Mouse (Mus musculus) kidney, embryonic 14.5 days (tissue): ENCODE results near the gene 2610021A01Rik. TPM values are rescaled to one million over a fixed set of nuclear protein-coding genes. Genes with fewer than 3 reads are reported as not detected.
A peak's percentile ranks its signal among the peaks of the same experiment; 100 is the strongest.
"Not testable (repeated sequence)": the region's sequence is repeated elsewhere in the genome, so short reads cannot be mapped to it uniquely, and the experiment has no call there.

ENCODE experiments used
- ATAC-seq: fragments of 200-750 bp; cut with Nextera tagmentation; 2 replicates; pipeline ENCODE4 v1.8.0; 2017; ENCODE audit warnings: moderate number of reproducible peaks, mild to moderate bottlenecking, moderate TSS enrichment, moderate library complexity; ENCODE audit not compliant: low FRiP score, low TSS enrichment
- H3K27ac ChIP-seq: fragments of 300-500 bp; sonication (generic); 2 replicates; pipeline ENCODE4 v1.5.1; 2014; ENCODE audit warnings: low read depth, mild to moderate bottlenecking, low read length, moderate library complexity, mixed read lengths
- H3K27me3 ChIP-seq: fragments of 300-500 bp; sonication (generic); 2 replicates; pipeline ENCODE4 v1.6.1; 2014; ENCODE audit warnings: mild to moderate bottlenecking, low read length; ENCODE audit not compliant: control insufficient read depth, insufficient read depth
- H3K36me3 ChIP-seq: fragments of 300-500 bp; sonication (generic); 2 replicates; pipeline ENCODE4 v1.6.1; 2014; ENCODE audit warnings: low read length, mixed read lengths; ENCODE audit not compliant: control insufficient read depth, insufficient read depth
- H3K4me1 ChIP-seq: fragments of 300-500 bp; sonication (generic); 2 replicates; pipeline ENCODE4 v1.6.1; 2014; ENCODE audit warnings: low read length, mixed read lengths; ENCODE audit not compliant: control insufficient read depth, insufficient read depth
- H3K4me2 ChIP-seq: fragments of 300-500 bp; sonication (generic); replicated peaks from 2 replicates; pipeline ENCODE4 v1.6.1; 2014; ENCODE audit warnings: low read depth, mild to moderate bottlenecking, low read length
- H3K4me3 ChIP-seq: fragments of 300-500 bp; sonication (generic); 2 replicates; pipeline ENCODE4 v1.5.1; 2014; ENCODE audit warnings: mild to moderate bottlenecking, low read length
- H3K9ac ChIP-seq: fragments of 300-500 bp; sonication (generic); 2 replicates; pipeline ENCODE4 v1.6.1; 2014; ENCODE audit warnings: low read depth, mild to moderate bottlenecking, low read length, moderate library complexity
- H3K9me3 ChIP-seq: fragments of 300-500 bp; sonication (generic); 2 replicates; pipeline ENCODE4 v1.6.1; 2016; ENCODE audit warnings: low read length; ENCODE audit not compliant: control insufficient read depth
- WGBS: fragments of 180-500 bp; shearing (Covaris S2); extraction: QIAGEN DNeasy Blood & Tissue Kit; methylation state at CpG from one replicate; pipeline ENCODE4 v1.1.7; 2014; 5-methylcytosine and 5-hydroxymethylcytosine counted together
- polyA plus RNA-seq: library from polyadenylated mRNA; unstranded; fragments of >200 nt; fragmentation: Nextera tagmentation; extraction: Ambion mirVana; gene quantifications from 2 replicates; pipeline ENCODE4 v1.2.1, GENCODE M21; 2014

2610021A01Rik gene
- 11.2 and 17.6 TPM in 2 replicates for polyA plus RNA-seq

DNA sequence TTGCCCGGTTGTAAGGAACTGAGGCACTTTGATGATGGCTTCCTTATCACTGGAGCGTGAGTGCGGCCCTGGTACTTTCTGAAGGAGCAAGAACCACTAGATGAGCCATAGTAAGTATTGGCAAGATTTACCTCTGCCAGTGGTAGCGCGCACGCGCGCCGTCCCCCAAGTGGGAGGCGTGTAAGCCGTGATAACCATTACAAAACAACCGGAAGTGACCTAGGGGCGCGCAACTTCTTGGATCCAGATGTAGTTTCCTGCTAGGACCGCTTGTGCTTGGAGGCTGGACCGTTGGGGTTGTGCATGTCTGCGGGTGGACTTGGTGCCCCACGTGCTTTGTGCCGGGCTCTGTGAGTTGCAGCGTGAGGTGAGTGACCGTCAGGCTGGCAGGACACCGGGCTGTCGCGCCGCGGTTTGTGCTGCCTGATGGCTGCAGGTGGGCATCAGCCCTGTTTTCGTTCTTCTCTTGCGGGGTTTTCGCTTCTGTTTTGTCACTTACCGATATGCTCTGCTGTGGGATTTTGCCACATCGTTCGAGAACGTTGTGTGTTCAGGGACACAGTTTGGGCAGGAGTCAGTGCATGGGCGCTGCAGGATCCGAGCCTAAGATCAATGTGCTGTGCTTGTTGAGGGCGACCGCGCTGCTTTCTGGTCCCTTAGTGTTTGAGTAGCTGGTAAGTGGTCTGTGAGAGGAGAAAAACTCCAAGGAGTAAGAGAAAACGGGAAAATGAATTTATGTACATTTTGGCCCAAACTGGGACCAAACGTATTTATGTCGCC, at the start of gene 2610021A01Rik:
2610021A01Rik (plus strand) TSS at position 197 of the 780 bp plus-strand sequence.
- WGBS: under 1% methylated on average over 41 of the region's 41 CpGs
- ATAC-seq: peak; percentile 98
- H3K4me3 ChIP-seq: peak within 1 kb of the TSS; percentile 71
- H3K27me3 ChIP-seq: no peaks in the 10 kb centered on the region
- H3K27ac ChIP-seq: peak within 1 kb of the TSS; percentile 53; the same call in 1 of the 2 replicates
- no peaks in the 10 kb centered on the region for H3K4me1 ChIP-seq
- no peaks in the 10 kb centered on the region for H3K9me3 ChIP-seq
- H3K4me2 ChIP-seq: peak within 1 kb of the TSS; percentile 43
- H3K9ac ChIP-seq: peak within 1 kb of the TSS; percentile 67
- no peaks in the 10 kb centered on the region; the same call in 1 of the 2 replicates for H3K36me3 ChIP-seq

DNA sequence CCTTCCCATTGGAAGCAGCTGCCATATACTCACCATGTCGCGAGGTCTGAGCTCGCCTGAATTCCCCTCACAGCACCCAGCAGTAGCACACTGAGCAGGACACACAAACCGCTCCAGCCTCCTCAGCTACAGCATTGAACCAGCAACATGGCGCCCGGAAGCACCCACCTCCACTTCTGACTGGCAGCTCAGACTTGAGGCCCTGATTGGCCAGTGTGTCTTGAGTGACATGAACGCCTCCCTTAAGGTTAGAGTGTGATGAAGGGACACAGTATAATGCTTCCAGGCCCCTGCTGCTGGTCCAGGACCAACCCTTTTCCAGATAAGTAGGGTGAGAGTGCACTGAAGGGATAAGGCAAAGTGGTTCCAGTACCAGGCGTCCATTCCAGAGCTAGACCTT, 38.3 kb upstream of the 2610021A01Rik start:
- Histone ChIP-seq H3K4me3 (no peak overlapping the region), H3K9ac (no peak overlapping the region), H3K36me3 (no peaks in the 10 kb centered on the region), H3K27me3 (no peaks in the 10 kb centered on the region), H3K27ac (no peak overlapping the region), H3K9me3 (peaks cover 6% of the 10 kb centered on the region; the same call in 1 of the 2 replicates), H3K4me1 (no peaks in the 10 kb centered on the region), H3K4me2 (no peak overlapping the region)
- WGBS: 76% methylated on average over 8 of the region's 8 CpGs
- no peak for ATAC-seq

DNA sequence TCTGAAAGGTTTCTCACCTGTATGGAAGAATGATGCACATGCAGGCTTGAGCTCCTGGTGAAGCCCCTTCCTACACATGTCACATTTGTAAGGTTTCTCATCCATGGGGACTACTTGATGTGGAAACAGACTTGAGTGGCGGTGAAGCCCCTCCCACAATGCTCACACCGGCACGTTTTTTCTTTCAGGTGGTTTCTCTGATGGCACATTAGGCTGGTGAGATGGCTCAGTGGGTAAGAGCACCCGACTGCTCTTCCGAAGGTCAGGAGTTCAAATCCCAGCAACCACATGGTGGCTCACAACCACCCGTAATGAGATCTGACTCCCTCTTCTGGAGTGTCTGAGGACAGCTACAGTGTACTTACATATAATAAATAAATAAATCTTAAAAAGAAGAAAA, 25.5 kb upstream of the 2610021A01Rik start, which contains the start of gene Gm6871:
Gm6871 (minus strand) TSS at position 101 of the 400 bp plus-strand sequence.
- H3K9ac ChIP-seq: not testable (repeated sequence)
- 88% methylated on average over 5 of the region's 6 CpGs for WGBS

DNA sequence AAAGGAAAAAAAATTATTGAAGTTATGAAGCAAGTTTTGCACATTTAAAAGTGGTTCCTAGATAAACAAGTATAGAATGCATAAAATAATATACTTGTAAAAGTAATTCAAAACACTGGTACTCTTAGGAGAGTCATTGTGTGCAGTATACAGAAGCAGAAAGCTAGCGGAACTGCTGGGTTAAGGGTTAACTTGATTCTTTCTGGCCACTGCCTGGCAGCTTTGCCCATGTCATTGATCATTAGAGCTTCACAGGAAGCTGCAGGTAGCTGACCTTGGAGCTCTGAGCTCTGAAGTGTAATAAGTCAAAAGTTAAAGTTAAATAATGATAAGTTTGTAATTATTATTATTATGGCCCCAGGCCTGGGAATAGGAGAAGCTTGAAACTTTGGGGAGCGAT, 21.1 kb upstream of the 2610021A01Rik start:
- H3K4me1 ChIP-seq: no peaks in the 10 kb centered on the region
- WGBS: 81% methylated on average over 2 of the region's 2 CpGs
- no peak overlapping the region for H3K4me2 ChIP-seq
- H3K9me3 ChIP-seq: no peaks in the 10 kb centered on the region
- H3K27me3 ChIP-seq: no peaks in the 10 kb centered on the region
- ATAC-seq: no peak
- H3K9ac ChIP-seq: no peak overlapping the region
- H3K27ac ChIP-seq: no peak overlapping the region
- H3K36me3 ChIP-seq: no peaks in the 10 kb centered on the region
- no peak overlapping the region for H3K4me3 ChIP-seq

More for the DNA sequence above, 25.5 kb upstream of the 2610021A01Rik start, which contains the start of gene Gm6871:
- not testable (repeated sequence) for H3K27ac ChIP-seq, H3K27me3 ChIP-seq, H3K4me1 ChIP-seq, H3K9me3 ChIP-seq, ATAC-seq, H3K36me3 ChIP-seq, H3K4me2 ChIP-seq, H3K4me3 ChIP-seq

DNA sequence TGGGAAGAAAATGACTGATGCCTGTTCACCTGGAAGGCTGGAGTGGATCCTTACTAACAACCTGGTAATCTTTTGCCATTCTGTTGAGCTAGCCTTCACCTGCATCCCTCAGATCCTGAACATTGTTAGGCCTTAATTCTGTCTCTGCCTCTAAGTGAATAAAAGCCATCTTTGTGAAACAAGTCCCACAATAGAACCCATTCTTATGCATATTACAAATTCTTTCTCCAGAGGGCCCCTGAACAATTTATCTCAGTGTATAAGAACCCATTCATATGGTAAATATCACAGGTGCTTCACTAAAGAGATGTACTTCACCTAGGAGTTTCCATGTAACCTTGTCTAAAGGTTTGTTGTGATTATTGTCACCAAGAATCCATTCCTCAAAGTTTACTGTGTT, 17.0 kb upstream of the 2610021A01Rik start:
- Histone ChIP-seq H3K36me3 (no peaks in the 10 kb centered on the region), H3K27me3 (no peaks in the 10 kb centered on the region), H3K4me1 (no peaks in the 10 kb centered on the region), H3K27ac (no peak overlapping the region), H3K9me3 (no peaks in the 10 kb centered on the region), H3K9ac (no peak overlapping the region), H3K4me2 (no peak overlapping the region), H3K4me3 (no peak overlapping the region)
- no peak for ATAC-seq

DNA sequence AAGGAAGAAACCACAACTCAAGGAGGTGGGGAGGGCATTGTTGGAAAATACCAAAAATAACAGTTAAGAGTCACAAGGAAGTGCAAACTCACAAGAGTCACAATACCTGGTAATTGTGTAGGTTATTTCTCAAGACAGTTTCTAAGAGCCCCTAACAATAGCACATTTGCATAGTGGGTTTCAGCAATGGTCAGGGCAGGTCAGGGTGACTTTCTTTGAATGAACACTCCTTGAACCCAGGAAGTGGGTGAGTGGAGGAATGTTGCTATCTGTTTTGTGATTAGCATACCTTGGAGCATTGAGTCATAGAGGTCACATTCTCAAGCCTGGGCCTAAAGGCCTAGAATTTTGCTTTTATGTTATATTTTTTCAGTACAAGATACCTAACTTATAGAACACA, 11.2 kb upstream of the 2610021A01Rik start:
- H3K36me3 ChIP-seq, ATAC-seq, H3K4me3 ChIP-seq, H3K9me3 ChIP-seq, H3K27me3 ChIP-seq, H3K4me1 ChIP-seq, H3K4me2 ChIP-seq, H3K9ac ChIP-seq, H3K27ac ChIP-seq: not testable (repeated sequence)

DNA sequence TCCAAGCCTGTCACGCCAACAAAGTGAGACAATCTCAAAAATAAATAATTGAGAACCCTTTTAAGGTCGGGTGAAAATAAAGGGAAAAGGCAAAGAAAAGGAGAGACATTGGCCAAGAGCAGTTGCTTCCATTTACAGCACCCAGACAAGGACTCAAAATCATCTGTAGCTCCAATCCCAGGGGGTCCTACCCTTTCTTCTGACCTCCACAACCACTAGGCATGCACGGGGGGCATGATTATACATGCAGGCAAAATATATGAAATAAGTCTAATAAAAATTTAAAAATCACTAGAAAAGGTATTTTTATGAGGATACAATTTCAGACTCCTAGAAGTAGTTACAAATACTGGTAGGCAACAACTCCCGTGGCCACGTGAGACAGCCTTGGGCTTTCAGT, 415 bp upstream of the 2610021A01Rik start:
- 48% methylated on average over 5 of the region's 5 CpGs for WGBS
- no peak overlapping the region for H3K27ac ChIP-seq
- H3K4me1 ChIP-seq: no peaks in the 10 kb centered on the region
- H3K9ac ChIP-seq: peak overlapping the region; percentile 40; the same call in 1 of the 2 replicates
- H3K4me3 ChIP-seq: peak overlapping the region; percentile 71
- peak; percentile 5; the same call in 1 of the 2 replicates for ATAC-seq
- no peaks in the 10 kb centered on the region for H3K36me3 ChIP-seq
- H3K4me2 ChIP-seq: peak overlapping the region; percentile 39
- no peaks in the 10 kb centered on the region for H3K9me3 ChIP-seq
- no peaks in the 10 kb centered on the region for H3K27me3 ChIP-seq

- H3K4me2 ChIP-seq: peak overlapping the region; percentile 43
- no peaks in the 10 kb centered on the region for H3K9me3 ChIP-seq
- H3K9ac ChIP-seq: peak overlapping the region; percentile 67
- no peak overlapping the region for H3K27ac ChIP-seq
- H3K4me1 ChIP-seq: no peaks in the 10 kb centered on the region
- H3K27me3 ChIP-seq: no peaks in the 10 kb centered on the region
- ATAC-seq: peak; percentile 44
- 22% methylated on average over 3 of the region's 3 CpGs for WGBS
- H3K4me3 ChIP-seq: peak overlapping the region; percentile 71
- peaks cover 5% of the 10 kb centered on the region; the same call in 1 of the 2 replicates for H3K36me3 ChIP-seq
Measured at GRCm38 (mm10) chr7:41599932-41600548, 1.0 kb downstream of the 2610021A01Rik start.

- Histone ChIP-seq H3K27ac (no peak overlapping the region), H3K4me2 (no peak overlapping the region), H3K27me3 (no peaks in the 10 kb centered on the region), H3K4me1 (no peaks in the 10 kb centered on the region), H3K9ac (no peak overlapping the region), H3K36me3 (peaks cover 32% of the 10 kb centered on the region; the same call in 1 of the 2 replicates), H3K9me3 (no peaks in the 10 kb centered on the region), H3K4me3 (no peak overlapping the region)
- WGBS: 87% methylated on average over 3 of the region's 3 CpGs
- ATAC-seq: no peak
Measured at GRCm38 (mm10) chr7:41611654-41612053, 12.6 kb downstream of the 2610021A01Rik start.
